Mouse (Mus musculus) megakaryocyte, adult 5-6 weeks (primary cell): ENCODE measurements around the gene Naa15. TPM values are rescaled to one million over a fixed set of nuclear protein-coding genes. Genes with fewer than 3 reads are reported as not detected.

Experiments
- ATAC-seq: 2 replicates; pipeline ENCODE4 v1.8.0; 2016; ENCODE audit warnings: mild to moderate bottlenecking, inconsistent platforms; ENCODE audit not compliant: poor library complexity, severe bottlenecking
- total RNA-seq, 2 experiments: library from RNA; stranded (forward) in 1 of 2; stranded (reverse) in 1 of 2; fragments of 153-499, 151-499 nt in 1 of 2; fragments of 221-1000, 200-1000 nt in 1 of 2; gene quantifications; 2 replicates each; pipeline versions ENCODE4 v1.2.3 to v1.2.4; 2015 to 2017

Naa15 gene
- total RNA-seq (2015) (49.5 and 61.9 TPM in 2 replicates), total RNA-seq (2017) (50.3 and 66.1 TPM in 2 replicates)

- peak; percentile 91 for ATAC-seq
Observed at GRCm38 (mm10) chr3:51415098-51416072, at the start of gene Naa15. Naa15 (plus strand) TSS chr3:51415148.

GRCm38 (mm10) chr3:51365517-51365882 is 49.4 kb upstream of the Naa15 start:
- no peak for ATAC-seq

- ATAC-seq: no peak
Observed at GRCm38 (mm10) chr3:51366926-51367325, 48.0 kb upstream of the Naa15 start.

- no peak for ATAC-seq
Observed at GRCm38 (mm10) chr3:51368011-51368410, 46.9 kb upstream of the Naa15 start.

- no peak for ATAC-seq
Observed at GRCm38 (mm10) chr3:51371826-51372225, 43.1 kb upstream of the Naa15 start.

GRCm38 (mm10) chr3:51372883-51373282 is 42.1 kb upstream of the Naa15 start:
- ATAC-seq: no peak

- no peak for ATAC-seq
Observed at GRCm38 (mm10) chr3:51373544-51373943, 41.4 kb upstream of the Naa15 start.

- ATAC-seq: peak; percentile 62
Observed at GRCm38 (mm10) chr3:51375307-51376265, 39.4 kb upstream of the Naa15 start.

GRCm38 (mm10) chr3:51377878-51378664 is 36.9 kb upstream of the Naa15 start:
- ATAC-seq: peak; percentile 77

GRCm38 (mm10) chr3:51378665-51378946 is 36.3 kb upstream of the Naa15 start:
- no peak for ATAC-seq

- ATAC-seq: no peak
Observed at GRCm38 (mm10) chr3:51379786-51380659, 34.9 kb upstream of the Naa15 start.

- no peak for ATAC-seq
Observed at GRCm38 (mm10) chr3:51380660-51381014, 34.3 kb upstream of the Naa15 start.

GRCm38 (mm10) chr3:51383409-51383808 is 31.5 kb upstream of the Naa15 start:
- ATAC-seq: no peak

GRCm38 (mm10) chr3:51386441-51387133 is 28.4 kb upstream of the Naa15 start:
- no peak for ATAC-seq

GRCm38 (mm10) chr3:51387134-51387451 is 27.9 kb upstream of the Naa15 start:
- ATAC-seq: no peak

- no peak for ATAC-seq
Observed at GRCm38 (mm10) chr3:51387868-51388381, 27.0 kb upstream of the Naa15 start.

- peak; percentile 49 for ATAC-seq
Observed at GRCm38 (mm10) chr3:51388904-51389303, 26.0 kb upstream of the Naa15 start.

- ATAC-seq: no peak
Observed at GRCm38 (mm10) chr3:51391095-51391494, 23.9 kb upstream of the Naa15 start.

- ATAC-seq: no peak
Observed at GRCm38 (mm10) chr3:51391591-51391990, 23.4 kb upstream of the Naa15 start.
